Mouse (Mus musculus): Measurements from ENCODE around the gene 1700001O22Rik. TPM values are rescaled to one million over a fixed set of nuclear protein-coding genes. Genes with fewer than 3 reads are reported as not detected.

Gene 1700001O22Rik
- polyA plus RNA-seq, 1 experiment, result 0.12 TPM

- Histone ChIP-seq H3K27me3 (ENCODE audit: control insufficient read depth, insufficient read depth, insufficient read length) (no peaks in the 10 kb centered on the region), H3ac (ENCODE audit: control insufficient read depth, insufficient read length) (peak overlapping the region; percentile 32), H3K79me2 (ENCODE audit: control insufficient read depth, insufficient read depth) (peaks cover 44% of the 10 kb centered on the region), H3K4me2 (ENCODE audit: low read depth) (peak overlapping the region; percentile 78), H3K36me3 (ENCODE audit: control insufficient read depth, insufficient read depth) (peaks cover 2% of the 10 kb centered on the region), H3K4me3 (peak overlapping the region; percentile 68)
- TF ChIP-seq E2F4 (IDR thresholded peaks at IDR 0.05; ENCODE audit: insufficient read depth), result no peak
- TF ChIP-seq TCF12 (IDR thresholded peaks at IDR 0.05; ENCODE audit: insufficient read depth, poor library complexity, severe bottlenecking), result no peak
- no peak for TF ChIP-seq SRF (IDR thresholded peaks at IDR 0.05; ENCODE audit: control insufficient read depth, insufficient read length, low read depth)
- peak; percentile 24 for TF ChIP-seq POLR2AphosphoS2 (IDR thresholded peaks at IDR 0.05; ENCODE audit: insufficient read length, low read depth)
- no peak for TF ChIP-seq REST (IDR thresholded peaks at IDR 0.05; ENCODE audit: insufficient read depth, insufficient read length)
- TF ChIP-seq MYOD1 (IDR thresholded peaks at IDR 0.05; ENCODE audit: control insufficient read depth in 1 of 3, insufficient read length in 2 of 3, low read depth in 2 of 3), result no peak
- TF ChIP-seq MAX (IDR thresholded peaks at IDR 0.05; ENCODE audit: low read depth), result no peak
- TF ChIP-seq CEBPB (IDR thresholded peaks at IDR 0.05; ENCODE audit: insufficient read depth, poor library complexity, severe bottlenecking), result no peak
- TF ChIP-seq POLR2A (IDR thresholded peaks at IDR 0.05; ENCODE audit: insufficient read length, low read depth), result peak; percentile 46
- TF ChIP-seq USF1 (IDR thresholded peaks at IDR 0.05; ENCODE audit: low read depth), result no peak
- TF ChIP-seq MYOG (IDR thresholded peaks at IDR 0.05; ENCODE audit: control insufficient read depth in 1 of 3, insufficient read depth in 1 of 3, insufficient read length in 2 of 3, low read depth in 2 of 3), result no peak
- no peak for TF ChIP-seq TCF3 (IDR thresholded peaks at IDR 0.05; ENCODE audit: insufficient read length, low read depth)
Measured at GRCm38 (mm10) chr2:30807147-30807647, 3.7 kb upstream of the 1700001O22Rik start.

GRCm38 (mm10) chr2:30805983-30806382 lies 2.5 kb upstream of the 1700001O22Rik start:
- TF ChIP-seq MAX (IDR thresholded peaks at IDR 0.05; ENCODE audit: low read depth), result no peak
- no peak for TF ChIP-seq POLR2A (IDR thresholded peaks at IDR 0.05; ENCODE audit: insufficient read length, low read depth)
- TF ChIP-seq MYOD1 (IDR thresholded peaks at IDR 0.05; ENCODE audit: control insufficient read depth in 1 of 3, insufficient read length in 2 of 3, low read depth in 2 of 3), result no peak
- TF ChIP-seq USF1 (IDR thresholded peaks at IDR 0.05; ENCODE audit: low read depth), result no peak
- TF ChIP-seq CEBPB (IDR thresholded peaks at IDR 0.05; ENCODE audit: insufficient read depth, poor library complexity, severe bottlenecking), result no peak
- TF ChIP-seq E2F4 (IDR thresholded peaks at IDR 0.05; ENCODE audit: insufficient read depth), result no peak
- no peak for TF ChIP-seq TCF12 (IDR thresholded peaks at IDR 0.05; ENCODE audit: insufficient read depth, poor library complexity, severe bottlenecking)
- TF ChIP-seq REST (IDR thresholded peaks at IDR 0.05; ENCODE audit: insufficient read depth, insufficient read length), result no peak
- TF ChIP-seq TCF3 (IDR thresholded peaks at IDR 0.05; ENCODE audit: insufficient read length, low read depth), result no peak
- TF ChIP-seq POLR2AphosphoS2 (IDR thresholded peaks at IDR 0.05; ENCODE audit: insufficient read length, low read depth), result no peak
- no peak for TF ChIP-seq MYOG (IDR thresholded peaks at IDR 0.05; ENCODE audit: control insufficient read depth in 1 of 3, insufficient read depth in 1 of 3, insufficient read length in 2 of 3, low read depth in 2 of 3)
- no peak for TF ChIP-seq SRF (IDR thresholded peaks at IDR 0.05; ENCODE audit: control insufficient read depth, insufficient read length, low read depth)
- Histone ChIP-seq H3K4me2 (ENCODE audit: low read depth) (no peak overlapping the region), H3K27me3 (ENCODE audit: control insufficient read depth, insufficient read depth, insufficient read length) (peaks cover 7% of the 10 kb centered on the region), H3K79me2 (ENCODE audit: control insufficient read depth, insufficient read depth) (peaks cover 32% of the 10 kb centered on the region), H3K36me3 (ENCODE audit: control insufficient read depth, insufficient read depth) (no peaks in the 10 kb centered on the region), H3ac (ENCODE audit: control insufficient read depth, insufficient read length) (no peak overlapping the region), H3K4me3 (no peak overlapping the region)

- peaks cover 10% of the 10 kb centered on the region for H3K27me3 ChIP-seq (ENCODE audit: control insufficient read depth, insufficient read depth, insufficient read length)
Measured at GRCm38 (mm10) chr2:30801067-30801852, 2.2 kb downstream of the 1700001O22Rik start.

GRCm38 (mm10) chr2:30800671-30801066 lies 2.8 kb downstream of the 1700001O22Rik start:
- H3K27me3 ChIP-seq (ENCODE audit: control insufficient read depth, insufficient read depth, insufficient read length), result peaks cover 10% of the 10 kb centered on the region
- H3K4me2 ChIP-seq (ENCODE audit: low read depth), result no peak overlapping the region
- no peaks in the 10 kb centered on the region for H3K79me2 ChIP-seq (ENCODE audit: control insufficient read depth, insufficient read depth)
- no peaks in the 10 kb centered on the region for H3K36me3 ChIP-seq (ENCODE audit: control insufficient read depth, insufficient read depth)
- TF ChIP-seq USF1 (IDR thresholded peaks at IDR 0.05; ENCODE audit: low read depth), result no peak
- no peak overlapping the region for H3ac ChIP-seq (ENCODE audit: control insufficient read depth, insufficient read length)
- H3K4me3 ChIP-seq, result no peak overlapping the region

More at GRCm38 (mm10) chr2:30801067-30801852, 2.2 kb downstream of the 1700001O22Rik start:
- no peaks in the 10 kb centered on the region for H3K79me2 ChIP-seq (ENCODE audit: control insufficient read depth, insufficient read depth)
- H3ac ChIP-seq (ENCODE audit: control insufficient read depth, insufficient read length), result no peak overlapping the region
- H3K36me3 ChIP-seq (ENCODE audit: control insufficient read depth, insufficient read depth), result no peaks in the 10 kb centered on the region
- TF ChIP-seq MYOD1 (IDR thresholded peaks at IDR 0.05; ENCODE audit: control insufficient read depth in 1 of 3, insufficient read length in 2 of 3, low read depth in 2 of 3) (peak in 1 of 3 experiments; percentile 6), TCF12 (IDR thresholded peaks at IDR 0.05; ENCODE audit: insufficient read depth, poor library complexity, severe bottlenecking) (no peak)
- no peak overlapping the region for H3K4me3 ChIP-seq
- H3K4me2 ChIP-seq (ENCODE audit: low read depth), result peak overlapping the region; percentile 2

GRCm38 (mm10) chr2:30799456-30799855 lies 4.0 kb downstream of the 1700001O22Rik start:
- H3K4me2 ChIP-seq (ENCODE audit: low read depth), result no peak overlapping the region
- peaks cover 10% of the 10 kb centered on the region for H3K27me3 ChIP-seq (ENCODE audit: control insufficient read depth, insufficient read depth, insufficient read length)
- H3ac ChIP-seq (ENCODE audit: control insufficient read depth, insufficient read length), result no peak overlapping the region
- H3K79me2 ChIP-seq (ENCODE audit: control insufficient read depth, insufficient read depth), result no peaks in the 10 kb centered on the region
- TF ChIP-seq E2F4 (IDR thresholded peaks at IDR 0.05; ENCODE audit: insufficient read depth), result no peak
- no peak for TF ChIP-seq CEBPB (IDR thresholded peaks at IDR 0.05; ENCODE audit: insufficient read depth, poor library complexity, severe bottlenecking)
- TF ChIP-seq TCF12 (IDR thresholded peaks at IDR 0.05; ENCODE audit: insufficient read depth, poor library complexity, severe bottlenecking), result no peak
- TF ChIP-seq REST (IDR thresholded peaks at IDR 0.05; ENCODE audit: insufficient read depth, insufficient read length), result no peak
- TF ChIP-seq TCF3 (IDR thresholded peaks at IDR 0.05; ENCODE audit: insufficient read length, low read depth), result no peak
- no peak overlapping the region for H3K4me3 ChIP-seq
- H3K36me3 ChIP-seq (ENCODE audit: control insufficient read depth, insufficient read depth), result no peaks in the 10 kb centered on the region

All from myocyte (in vitro differentiated cells).